Mouse (Mus musculus) ES-E14 (cell line): ENCODE results near the gene Selenoo.

ENCODE experiments used
- CHD2 ChIP-seq: IDR thresholded peaks from 2 replicates; pipeline ENCODE4 v1.6.1; 2014; ENCODE audit warnings: mild to moderate bottlenecking, low read depth, low read length, inconsistent platforms
- HCFC1 ChIP-seq: IDR thresholded peaks from 2 replicates; pipeline ENCODE4 v1.6.1; 2012; ENCODE audit warnings: low read length, inconsistent platforms, borderline replicate concordance; ENCODE audit not compliant: insufficient read depth
- MAFK ChIP-seq: IDR thresholded peaks from 2 replicates; pipeline ENCODE4 v1.6.1; 2014; ENCODE audit warnings: mild to moderate bottlenecking, low read depth, low read length, inconsistent platforms; ENCODE audit not compliant: insufficient read depth
- ZC3H11A ChIP-seq: IDR thresholded peaks from 2 replicates; pipeline ENCODE4 v1.6.1; 2012; ENCODE audit warnings: low read depth, mild to moderate bottlenecking, inconsistent platforms, low read length, borderline replicate concordance
- ZNF384 ChIP-seq: IDR thresholded peaks from 2 replicates; pipeline ENCODE4 v1.6.1; 2012; ENCODE audit warnings: low read depth, low read length, inconsistent platforms

GRCm38 (mm10) chr15:89103921-89104320, 15.0 kb downstream of the Selenoo start:
- TF ChIP-seq CHD2 (no peak), ZNF384 (no peak), ZC3H11A (no peak), HCFC1 (no peak), MAFK (no peak)
